Mouse (Mus musculus) bone marrow, adult 2 months (tissue): ENCODE measurements around the gene Mdfic.

Source experiments
- CTCF ChIP-seq: fragments of 200-500 bp; IDR thresholded peaks from 2 replicates; pipeline ENCODE4 v1.5.1; 2011; ENCODE audit warnings: low read length, control low read depth; ENCODE audit not compliant: control insufficient read depth, insufficient read depth
- POLR2A ChIP-seq: fragments of 200-500 bp; IDR thresholded peaks from 2 replicates; pipeline ENCODE4 v1.6.1; 2011; ENCODE audit warnings: low read depth, mild to moderate bottlenecking, control low read depth, low read length, borderline replicate concordance; ENCODE audit not compliant: control insufficient read depth

DNA sequence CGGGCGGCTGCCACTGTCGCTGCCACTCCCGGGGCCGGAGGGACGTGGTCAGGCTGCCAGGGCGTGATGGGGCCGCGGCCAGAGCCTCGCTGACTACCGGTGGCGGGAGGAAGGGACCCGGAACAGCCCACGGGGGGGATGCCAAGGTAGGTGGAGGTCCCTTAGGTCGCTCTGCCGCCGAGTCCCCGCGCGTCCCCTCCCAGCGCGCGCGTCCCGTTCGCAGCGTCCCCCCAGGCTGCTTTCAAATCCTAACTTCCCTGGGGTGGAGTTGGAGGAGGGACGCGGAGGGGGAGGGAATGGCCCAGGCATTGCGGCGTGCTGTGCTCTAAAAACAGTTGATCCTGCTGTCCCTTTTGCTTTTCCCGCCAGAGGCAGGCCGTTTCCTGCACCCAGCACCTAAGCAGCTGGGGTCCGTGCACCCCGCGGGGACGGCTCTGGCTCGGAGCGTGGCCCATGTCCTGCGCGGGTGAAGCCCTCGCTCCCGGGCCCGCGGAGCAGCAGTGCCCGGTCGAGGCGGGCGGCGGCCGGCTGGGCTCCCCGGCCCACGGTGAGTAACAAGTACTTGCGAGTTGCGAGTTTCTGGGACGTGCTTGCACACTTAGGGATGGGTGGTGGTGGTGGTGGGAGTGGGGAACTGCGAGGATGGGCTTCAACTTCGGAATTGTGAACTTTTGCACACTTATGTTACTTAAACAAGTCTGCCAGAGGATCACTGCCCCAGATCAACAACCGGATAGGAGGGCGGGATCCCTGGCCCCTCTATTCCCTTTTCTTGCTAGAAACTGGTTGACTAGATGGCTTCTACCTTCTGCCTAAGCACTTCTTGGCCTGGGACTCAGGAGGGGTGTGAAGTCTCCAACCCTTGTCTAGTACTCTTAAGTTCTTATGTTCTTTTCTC, 606 bp downstream of the Mdfic start:
- TF ChIP-seq POLR2A (no peak), CTCF (no peak)
